Mouse (Mus musculus) myocyte (in vitro differentiated cells): Measurements from ENCODE around the gene Tln2.

Experiments
- E2F4 ChIP-seq: IDR thresholded peaks from one replicate; pipeline ENCODE4 v1.6.1; 2011; ENCODE audit warnings: mild to moderate bottlenecking, control low read depth, moderate library complexity; ENCODE audit not compliant: insufficient read depth
- MYOD1 ChIP-seq, 3 experiments: IDR thresholded peaks; one replicate each; pipeline ENCODE4 v1.6.1; 2011; ENCODE audit warnings: control low read depth in 2 of 3, low read depth in 2 of 3, mild to moderate bottlenecking in 2 of 3, moderate library complexity in 1 of 3; ENCODE audit not compliant: insufficient read length in 2 of 3, control insufficient read depth in 1 of 3
- MYOG ChIP-seq, 3 experiments: IDR thresholded peaks; one replicate each; pipeline ENCODE4 v1.6.1; 2011; ENCODE audit warnings: control low read depth in 2 of 3, low read depth in 2 of 3, mild to moderate bottlenecking in 2 of 3; ENCODE audit not compliant: insufficient read length in 2 of 3, control insufficient read depth in 1 of 3, insufficient read depth in 1 of 3
- POLR2A ChIP-seq: IDR thresholded peaks from one replicate; pipeline ENCODE4 v1.6.1; 2011; ENCODE audit warnings: low read depth, mild to moderate bottlenecking, control low read depth, moderate library complexity; ENCODE audit not compliant: insufficient read length
- POLR2AphosphoS2 ChIP-seq: IDR thresholded peaks from one replicate; pipeline ENCODE4 v1.6.1; 2011; ENCODE audit warnings: low read depth, control low read depth; ENCODE audit not compliant: insufficient read length
- USF1 ChIP-seq: IDR thresholded peaks from one replicate; pipeline ENCODE4 v1.6.1; 2011; ENCODE audit warnings: low read depth, mild to moderate bottlenecking, control low read depth, moderate library complexity

GRCm38 (mm10) chr9:67501801-67502200, 57.7 kb downstream of the Tln2 start:
- TF ChIP-seq POLR2A (no peak), MYOD1 (IDR thresholded peaks at IDR 0.05; ENCODE audit: control insufficient read depth in 1 of 3, insufficient read length in 2 of 3, low read depth in 2 of 3) (no peak), POLR2AphosphoS2 (no peak), MYOG (IDR thresholded peaks at IDR 0.05; ENCODE audit: control insufficient read depth in 1 of 3, insufficient read depth in 1 of 3, insufficient read length in 2 of 3, low read depth in 2 of 3) (no peak), E2F4 (no peak), USF1 (no peak)
